Mouse (Mus musculus) small intestine, adult 2 months (tissue): Measurements from ENCODE around the gene Traip.
A peak's percentile ranks its signal among the peaks of the same experiment; 100 is the strongest.

Experiments used
- CTCF ChIP-seq: fragments of 200-500 bp; IDR thresholded peaks from 2 replicates; pipeline ENCODE4 v1.5.1; 2012; ENCODE audit warnings: low read depth, mild to moderate bottlenecking, control low read depth, inconsistent platforms, low read length, moderate library complexity, mixed read lengths; ENCODE audit not compliant: insufficient replicate concordance, insufficient read length; ENCODE audit errors: extremely low read depth
- POLR2A ChIP-seq: fragments of 200-500 bp; IDR thresholded peaks from 2 replicates; pipeline ENCODE4 v1.6.1; 2012; ENCODE audit warnings: low read depth, mild to moderate bottlenecking, control low read depth, inconsistent platforms, low read length, moderate library complexity

GRCm38 (mm10) chr9:107923021-107923420 is 26.9 kb upstream of the Traip start:
- peak; percentile 73 for TF ChIP-seq CTCF
- no peak for TF ChIP-seq POLR2A
